Mouse (Mus musculus): ENCODE results near the gene Olfr231. TPM values are rescaled to one million over a fixed set of nuclear protein-coding genes. Genes with fewer than 3 reads are reported as not detected.

Olfr231 gene
- total RNA-seq, 1 experiment: not detected

DNA sequence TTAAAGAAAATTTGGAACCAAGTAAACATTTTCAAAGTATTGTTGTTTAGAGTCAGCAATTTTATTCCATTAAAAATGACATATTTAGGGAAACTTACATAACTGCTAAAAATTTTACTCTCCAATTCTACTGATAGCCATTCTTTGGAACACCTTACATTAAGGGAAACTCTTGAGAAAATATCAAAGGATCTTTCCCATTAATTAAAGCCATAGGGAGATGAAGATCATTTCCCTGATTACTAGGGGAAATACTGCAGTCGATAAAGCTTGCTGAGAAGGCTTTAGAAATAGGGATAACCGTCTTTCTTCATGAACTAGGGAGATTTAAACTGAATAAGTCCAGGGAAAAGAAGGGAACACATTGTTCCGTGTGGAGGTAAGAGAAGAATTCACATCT is 10.3 kb upstream of the Olfr231 start, which contains the start of gene Olfr424:
Gene Olfr424, plus strand, starts transcription at position 301 of the 400 bp plus-strand sequence.
- in situ Hi-C loops (cut with MboI; ENCODE audit: low sequenced_read_pairs in 2 of 2, unreplicated experiment in 2 of 2): no loop called here
- H3K9ac ChIP-seq (ENCODE audit: insufficient read depth, low read depth, low read length, poor library complexity, severe bottlenecking): no peak within 1 kb of the TSS
- no peak for DNase-seq (ENCODE audit: low read depth, low spot score)
- H3K4me1 ChIP-seq (ENCODE audit: control insufficient read depth in 2 of 2, insufficient read depth in 2 of 2, low read length in 2 of 2, poor library complexity in 1 of 2): no peaks in the 10 kb centered on the region
- H3K27ac ChIP-seq (ENCODE audit: insufficient read depth, low read depth, low read length, poor library complexity, severe bottlenecking): no peak within 1 kb of the TSS
- no peaks in the 10 kb centered on the region for H3K9me3 ChIP-seq (ENCODE audit: control insufficient read depth, insufficient read depth, low read depth, low read length)
- H3K4me3 ChIP-seq (ENCODE audit: insufficient read depth in 1 of 2, low read depth in 1 of 2, low read length in 2 of 2, poor library complexity in 1 of 2, severe bottlenecking in 1 of 2): no peak within 1 kb of the TSS
- H3K36me3 ChIP-seq (ENCODE audit: control insufficient read depth, insufficient read depth, low read length, poor library complexity, severe bottlenecking): no peaks in the 10 kb centered on the region
- TF ChIP-seq ZC3H11A (IDR thresholded peaks at IDR 0.05; ENCODE audit: borderline replicate concordance, low read depth, low read length) (no peak), HCFC1 (IDR thresholded peaks at IDR 0.05; ENCODE audit: borderline replicate concordance, insufficient read depth, low read length) (no peak), MAFK (IDR thresholded peaks at IDR 0.05; ENCODE audit: insufficient read depth, low read depth, low read length) (no peak), CHD2 (IDR thresholded peaks at IDR 0.05; ENCODE audit: low read depth, low read length) (no peak), ZNF384 (IDR thresholded peaks at IDR 0.05; ENCODE audit: low read depth, low read length) (no peak)

DNA sequence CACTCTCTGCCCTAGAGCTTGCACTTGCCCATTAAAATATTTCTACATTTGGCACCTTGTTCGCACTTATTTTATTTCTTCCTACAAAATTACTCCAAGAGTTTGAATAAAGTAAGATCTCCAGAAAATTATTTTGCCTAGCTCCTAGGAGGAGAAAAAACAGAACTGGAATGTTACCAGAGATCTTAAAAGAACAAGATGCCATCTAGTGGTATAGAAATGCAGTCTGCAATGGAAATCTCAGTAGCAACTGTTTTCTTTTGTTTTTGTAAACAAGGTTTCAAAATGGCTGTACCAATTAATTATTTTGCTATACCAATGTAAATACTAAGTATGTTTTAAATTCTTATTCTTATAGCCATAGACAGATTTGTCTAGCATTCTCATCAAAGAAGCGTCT is 17.2 kb downstream of the Olfr231 start:
- no peak for DNase-seq (ENCODE audit: low read depth, low spot score)
- H3K4me3 ChIP-seq (ENCODE audit: insufficient read depth in 1 of 2, low read depth in 1 of 2, low read length in 2 of 2, poor library complexity in 1 of 2, severe bottlenecking in 1 of 2): no peak overlapping the region
- TF ChIP-seq ZC3H11A (IDR thresholded peaks at IDR 0.05; ENCODE audit: borderline replicate concordance, low read depth, low read length): no peak
- TF ChIP-seq MAFK (IDR thresholded peaks at IDR 0.05; ENCODE audit: insufficient read depth, low read depth, low read length): no peak
- no peak for TF ChIP-seq ZNF384 (IDR thresholded peaks at IDR 0.05; ENCODE audit: low read depth, low read length)
- no peak for TF ChIP-seq CHD2 (IDR thresholded peaks at IDR 0.05; ENCODE audit: low read depth, low read length)
- no peak for TF ChIP-seq HCFC1 (IDR thresholded peaks at IDR 0.05; ENCODE audit: borderline replicate concordance, insufficient read depth, low read length)
- no peaks in the 10 kb centered on the region for H3K9me3 ChIP-seq (ENCODE audit: control insufficient read depth, insufficient read depth, low read depth, low read length)
- in situ Hi-C loops (cut with MboI; ENCODE audit: low sequenced_read_pairs in 2 of 2, unreplicated experiment in 2 of 2): no loop called here
- no peaks in the 10 kb centered on the region for H3K36me3 ChIP-seq (ENCODE audit: control insufficient read depth, insufficient read depth, low read length, poor library complexity, severe bottlenecking)
- H3K9ac ChIP-seq (ENCODE audit: insufficient read depth, low read depth, low read length, poor library complexity, severe bottlenecking): no peak overlapping the region
- H3K4me1 ChIP-seq (ENCODE audit: control insufficient read depth in 2 of 2, insufficient read depth in 2 of 2, low read length in 2 of 2, poor library complexity in 1 of 2): no peaks in the 10 kb centered on the region
- H3K27ac ChIP-seq (ENCODE audit: insufficient read depth, low read depth, low read length, poor library complexity, severe bottlenecking): no peak overlapping the region

DNA sequence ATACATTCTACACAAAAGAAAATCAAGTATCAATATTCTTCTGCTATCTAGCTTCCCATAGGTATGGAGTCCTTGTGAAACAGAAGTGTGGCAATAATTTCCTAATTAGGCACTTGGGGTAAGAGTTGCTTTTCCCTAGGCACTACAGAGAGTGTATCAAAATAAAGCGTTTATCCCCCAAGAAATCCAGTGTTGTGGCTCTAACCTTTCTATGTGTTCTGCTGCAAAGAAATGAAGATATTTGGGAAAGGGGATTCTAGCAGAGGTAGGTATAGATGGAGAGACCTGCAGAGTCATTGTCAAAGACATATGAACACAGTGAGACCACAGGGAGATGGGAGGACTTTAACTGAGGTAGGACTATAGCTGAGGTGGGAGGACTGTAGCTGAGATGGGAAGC is 24.4 kb downstream of the Olfr231 start, which contains the start of gene Olfr427:
Gene Olfr427, plus strand, starts transcription at position 301 of the 400 bp plus-strand sequence.
- H3K9me3 ChIP-seq (ENCODE audit: control insufficient read depth, insufficient read depth, low read depth, low read length): peaks cover 3% of the 10 kb centered on the region; the same call in 1 of the 2 replicates
- no peak within 1 kb of the TSS for H3K4me3 ChIP-seq (ENCODE audit: insufficient read depth in 1 of 2, low read depth in 1 of 2, low read length in 2 of 2, poor library complexity in 1 of 2, severe bottlenecking in 1 of 2)
- H3K27ac ChIP-seq (ENCODE audit: insufficient read depth, low read depth, low read length, poor library complexity, severe bottlenecking): no peak within 1 kb of the TSS
- no peaks in the 10 kb centered on the region for H3K36me3 ChIP-seq (ENCODE audit: control insufficient read depth, insufficient read depth, low read length, poor library complexity, severe bottlenecking)
- no peaks in the 10 kb centered on the region for H3K4me1 ChIP-seq (ENCODE audit: control insufficient read depth in 2 of 2, insufficient read depth in 2 of 2, low read length in 2 of 2, poor library complexity in 1 of 2)
- no peak for DNase-seq (ENCODE audit: low read depth, low spot score)
- in situ Hi-C loops (cut with MboI; ENCODE audit: low sequenced_read_pairs in 2 of 2, unreplicated experiment in 2 of 2): no loop called here
- TF ChIP-seq HCFC1 (IDR thresholded peaks at IDR 0.05; ENCODE audit: borderline replicate concordance, insufficient read depth, low read length) (no peak), ZNF384 (IDR thresholded peaks at IDR 0.05; ENCODE audit: low read depth, low read length) (no peak), CHD2 (IDR thresholded peaks at IDR 0.05; ENCODE audit: low read depth, low read length) (no peak)
- H3K9ac ChIP-seq (ENCODE audit: insufficient read depth, low read depth, low read length, poor library complexity, severe bottlenecking): no peak within 1 kb of the TSS

DNA sequence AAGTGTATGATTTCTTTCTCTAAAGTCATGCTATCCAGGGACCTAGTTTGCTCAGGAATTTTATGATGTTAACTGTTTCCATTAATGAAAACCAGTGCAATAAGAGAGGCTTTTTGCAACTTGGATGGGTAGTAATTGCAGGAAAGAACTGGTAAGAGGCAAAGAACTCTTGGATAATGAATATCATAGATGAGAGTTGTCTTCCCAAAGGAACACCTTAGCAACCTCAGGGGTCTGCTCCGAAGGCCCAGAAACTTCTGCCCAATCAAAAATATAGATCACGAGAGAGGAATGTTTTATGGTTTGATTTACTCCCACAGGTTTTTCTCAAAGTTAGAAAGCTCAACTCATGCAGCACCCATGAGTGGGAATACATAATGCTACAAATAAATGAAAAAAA is 36.9 kb downstream of the Olfr231 start, which contains the start of gene Olfr429:
Gene Olfr429, plus strand, starts transcription at position 301 of the 400 bp plus-strand sequence.
- no peak for TF ChIP-seq ZC3H11A (IDR thresholded peaks at IDR 0.05; ENCODE audit: borderline replicate concordance, low read depth, low read length)
- no peak for TF ChIP-seq ZNF384 (IDR thresholded peaks at IDR 0.05; ENCODE audit: low read depth, low read length)
- TF ChIP-seq HCFC1 (IDR thresholded peaks at IDR 0.05; ENCODE audit: borderline replicate concordance, insufficient read depth, low read length): no peak
- TF ChIP-seq CHD2 (IDR thresholded peaks at IDR 0.05; ENCODE audit: low read depth, low read length): no peak
- TF ChIP-seq MAFK (IDR thresholded peaks at IDR 0.05; ENCODE audit: insufficient read depth, low read depth, low read length): no peak
- in situ Hi-C loops (cut with MboI; ENCODE audit: low sequenced_read_pairs in 2 of 2, unreplicated experiment in 2 of 2): no loop called here
- no peak for DNase-seq (ENCODE audit: low read depth, low spot score)
- no peaks in the 10 kb centered on the region for H3K36me3 ChIP-seq (ENCODE audit: control insufficient read depth, insufficient read depth, low read length, poor library complexity, severe bottlenecking)
- H3K27ac ChIP-seq (ENCODE audit: insufficient read depth, low read depth, low read length, poor library complexity, severe bottlenecking): no peak within 1 kb of the TSS
- no peak within 1 kb of the TSS for H3K4me3 ChIP-seq (ENCODE audit: insufficient read depth in 1 of 2, low read depth in 1 of 2, low read length in 2 of 2, poor library complexity in 1 of 2, severe bottlenecking in 1 of 2)
- no peak within 1 kb of the TSS for H3K9ac ChIP-seq (ENCODE audit: insufficient read depth, low read depth, low read length, poor library complexity, severe bottlenecking)
- H3K9me3 ChIP-seq (ENCODE audit: control insufficient read depth, insufficient read depth, low read depth, low read length): no peaks in the 10 kb centered on the region
- H3K4me1 ChIP-seq (ENCODE audit: control insufficient read depth in 2 of 2, insufficient read depth in 2 of 2, low read length in 2 of 2, poor library complexity in 1 of 2): no peaks in the 10 kb centered on the region

DNA sequence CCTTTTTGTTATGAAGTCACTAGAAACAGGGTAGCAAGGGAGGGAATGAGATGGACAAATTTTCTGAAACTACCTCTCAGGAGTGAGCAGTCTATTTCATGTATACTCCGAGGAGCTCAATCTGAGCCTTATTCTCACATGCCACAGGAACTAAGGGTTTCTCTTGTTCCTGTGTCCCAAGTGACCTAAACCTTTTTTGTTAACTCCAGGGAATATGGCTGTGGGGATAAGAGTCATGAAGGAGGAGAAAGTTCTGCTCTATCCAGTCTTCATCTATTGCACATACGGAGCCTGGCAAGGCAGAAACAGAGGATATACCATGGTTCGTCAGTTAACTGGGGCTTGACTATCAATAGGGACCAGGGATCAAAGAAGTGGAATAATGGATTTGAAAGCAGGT is 54.7 kb downstream of the Olfr231 start, which contains the start of gene Olfr430:
Gene Olfr430, plus strand, starts transcription at position 301 of the 400 bp plus-strand sequence.
- in situ Hi-C loops (cut with MboI; ENCODE audit: low sequenced_read_pairs in 2 of 2, unreplicated experiment in 2 of 2): no loop called here
- TF ChIP-seq ZC3H11A (IDR thresholded peaks at IDR 0.05; ENCODE audit: borderline replicate concordance, low read depth, low read length): no peak
- TF ChIP-seq HCFC1 (IDR thresholded peaks at IDR 0.05; ENCODE audit: borderline replicate concordance, insufficient read depth, low read length): no peak
- TF ChIP-seq CHD2 (IDR thresholded peaks at IDR 0.05; ENCODE audit: low read depth, low read length): no peak
- TF ChIP-seq ZNF384 (IDR thresholded peaks at IDR 0.05; ENCODE audit: low read depth, low read length): no peak
- no peak for TF ChIP-seq MAFK (IDR thresholded peaks at IDR 0.05; ENCODE audit: insufficient read depth, low read depth, low read length)
- H3K27ac ChIP-seq (ENCODE audit: insufficient read depth, low read depth, low read length, poor library complexity, severe bottlenecking): no peak within 1 kb of the TSS
- no peaks in the 10 kb centered on the region for H3K4me1 ChIP-seq (ENCODE audit: control insufficient read depth in 2 of 2, insufficient read depth in 2 of 2, low read length in 2 of 2, poor library complexity in 1 of 2)
- H3K9me3 ChIP-seq (ENCODE audit: control insufficient read depth, insufficient read depth, low read depth, low read length): no peaks in the 10 kb centered on the region
- H3K9ac ChIP-seq (ENCODE audit: insufficient read depth, low read depth, low read length, poor library complexity, severe bottlenecking): no peak within 1 kb of the TSS
- no peak within 1 kb of the TSS for H3K4me3 ChIP-seq (ENCODE audit: insufficient read depth in 1 of 2, low read depth in 1 of 2, low read length in 2 of 2, poor library complexity in 1 of 2, severe bottlenecking in 1 of 2)
- H3K36me3 ChIP-seq (ENCODE audit: control insufficient read depth, insufficient read depth, low read length, poor library complexity, severe bottlenecking): no peaks in the 10 kb centered on the region
- no peak for DNase-seq (ENCODE audit: low read depth, low spot score)

Data from ES-E14 (cell line).